Mouse (Mus musculus): ENCODE measurements around the gene Ubl7. TPM values are rescaled to one million over a fixed set of nuclear protein-coding genes. Genes with fewer than 3 reads are reported as not detected.
A peak's percentile ranks its signal among the peaks of the same experiment; 100 is the strongest.

Ubl7 gene
- polyA plus RNA-seq, 1 experiment from 2014 or later, result 115 TPM

GRCm38 (mm10) chr9:57945771-57946616 lies 35.2 kb downstream of the Ubl7 start:
- H3K4me3 ChIP-seq (ENCODE audit: low read depth, low read length), result no peak overlapping the region
- no peak overlapping the region for H3K9ac ChIP-seq (replicated peaks; ENCODE audit: low read length)
- no peak overlapping the region for H3K4me2 ChIP-seq (ENCODE audit: low read depth, low read length)
- H3K27me3 ChIP-seq (ENCODE audit: control insufficient read depth, insufficient read depth, low read length), result peaks cover 17% of the 10 kb centered on the region
- H3K27ac ChIP-seq (replicated peaks; ENCODE audit: low read depth, low read length), result no peak overlapping the region
- 71% methylated on average over 8 of the region's 8 CpGs for WGBS
- ATAC-seq (replicated peaks; ENCODE audit: insufficient number of reproducible peaks, low FRiP score, low TSS enrichment, low read depth) (no peak), DNase-seq (ENCODE audit: low spot score) (no peak)
- peaks cover 3% of the 10 kb centered on the region; the same call in 1 of the 2 replicates for H3K4me1 ChIP-seq (ENCODE audit: control insufficient read depth, insufficient read depth, low read length)
- H3K9me3 ChIP-seq (replicated peaks; ENCODE audit: control insufficient read depth, low read length), result no peaks in the 10 kb centered on the region
- no peaks in the 10 kb centered on the region for H3K36me3 ChIP-seq (replicated peaks; ENCODE audit: control insufficient read depth, insufficient read depth, low read depth, low read length)

- Histone ChIP-seq H3K4me2 (ENCODE audit: low read depth, low read length) (no peak overlapping the region), H3K4me1 (ENCODE audit: control insufficient read depth, insufficient read depth, low read length) (peaks cover 3% of the 10 kb centered on the region; the same call in 1 of the 2 replicates), H3K9ac (replicated peaks; ENCODE audit: low read length) (no peak overlapping the region), H3K27ac (replicated peaks; ENCODE audit: low read depth, low read length) (no peak overlapping the region), H3K27me3 (ENCODE audit: control insufficient read depth, insufficient read depth, low read length) (peaks cover 5% of the 10 kb centered on the region), H3K9me3 (replicated peaks; ENCODE audit: control insufficient read depth, low read length) (no peaks in the 10 kb centered on the region), H3K36me3 (replicated peaks; ENCODE audit: control insufficient read depth, insufficient read depth, low read depth, low read length) (no peaks in the 10 kb centered on the region), H3K4me3 (ENCODE audit: low read depth, low read length) (no peak overlapping the region)
- no peak for ATAC-seq (replicated peaks; ENCODE audit: insufficient number of reproducible peaks, low FRiP score, low TSS enrichment, low read depth)
- WGBS, result 59% methylated on average over 7 of the region's 7 CpGs
- DNase-seq (ENCODE audit: low spot score), result no peak
Observed at GRCm38 (mm10) chr9:57947381-57948030, 36.7 kb downstream of the Ubl7 start.

GRCm38 (mm10) chr9:57948333-57948931 lies 37.7 kb downstream of the Ubl7 start:
- Histone ChIP-seq H3K36me3 (replicated peaks; ENCODE audit: control insufficient read depth, insufficient read depth, low read depth, low read length) (no peaks in the 10 kb centered on the region), H3K4me2 (ENCODE audit: low read depth, low read length) (no peak overlapping the region), H3K4me3 (ENCODE audit: low read depth, low read length) (no peak overlapping the region), H3K27ac (replicated peaks; ENCODE audit: low read depth, low read length) (no peak overlapping the region), H3K4me1 (ENCODE audit: control insufficient read depth, insufficient read depth, low read length) (peaks cover 3% of the 10 kb centered on the region; the same call in 1 of the 2 replicates), H3K9ac (replicated peaks; ENCODE audit: low read length) (no peak overlapping the region), H3K9me3 (replicated peaks; ENCODE audit: control insufficient read depth, low read length) (no peaks in the 10 kb centered on the region), H3K27me3 (ENCODE audit: control insufficient read depth, insufficient read depth, low read length) (no peaks in the 10 kb centered on the region)
- ATAC-seq (replicated peaks; ENCODE audit: insufficient number of reproducible peaks, low FRiP score, low TSS enrichment, low read depth) (no peak), DNase-seq (ENCODE audit: low spot score) (no peak)
- WGBS, result 82% methylated on average over 7 of the region's 7 CpGs

GRCm38 (mm10) chr9:57949102-57949704 lies 38.4 kb downstream of the Ubl7 start:
- 88% methylated on average over 8 of the region's 8 CpGs for WGBS
- H3K27me3 ChIP-seq (ENCODE audit: control insufficient read depth, insufficient read depth, low read length), result no peaks in the 10 kb centered on the region
- peaks cover 3% of the 10 kb centered on the region; the same call in 1 of the 2 replicates for H3K4me1 ChIP-seq (ENCODE audit: control insufficient read depth, insufficient read depth, low read length)

GRCm38 (mm10) chr9:57949879-57950278 lies 39.1 kb downstream of the Ubl7 start:
- Histone ChIP-seq H3K27me3 (ENCODE audit: control insufficient read depth, insufficient read depth, low read length) (no peaks in the 10 kb centered on the region), H3K36me3 (replicated peaks; ENCODE audit: control insufficient read depth, insufficient read depth, low read depth, low read length) (no peaks in the 10 kb centered on the region), H3K4me2 (ENCODE audit: low read depth, low read length) (no peak overlapping the region), H3K9me3 (replicated peaks; ENCODE audit: control insufficient read depth, low read length) (no peaks in the 10 kb centered on the region), H3K27ac (replicated peaks; ENCODE audit: low read depth, low read length) (no peak overlapping the region), H3K4me3 (ENCODE audit: low read depth, low read length) (no peak overlapping the region), H3K4me1 (ENCODE audit: control insufficient read depth, insufficient read depth, low read length) (peaks cover 3% of the 10 kb centered on the region; the same call in 1 of the 2 replicates), H3K9ac (replicated peaks; ENCODE audit: low read length) (no peak overlapping the region)
- no peak for DNase-seq (ENCODE audit: low spot score)
- WGBS, result 25% methylated on average over 8 of the region's 8 CpGs
- ATAC-seq (replicated peaks; ENCODE audit: insufficient number of reproducible peaks, low FRiP score, low TSS enrichment, low read depth), result no peak

More at GRCm38 (mm10) chr9:57949102-57949704, 38.4 kb downstream of the Ubl7 start:
- Histone ChIP-seq H3K4me2 (ENCODE audit: low read depth, low read length) (no peak overlapping the region), H3K4me3 (ENCODE audit: low read depth, low read length) (no peak overlapping the region), H3K9ac (replicated peaks; ENCODE audit: low read length) (no peak overlapping the region), H3K27ac (replicated peaks; ENCODE audit: low read depth, low read length) (no peak overlapping the region), H3K9me3 (replicated peaks; ENCODE audit: control insufficient read depth, low read length) (no peaks in the 10 kb centered on the region), H3K36me3 (replicated peaks; ENCODE audit: control insufficient read depth, insufficient read depth, low read depth, low read length) (no peaks in the 10 kb centered on the region)
- DNase-seq (ENCODE audit: low spot score) (no peak), ATAC-seq (replicated peaks; ENCODE audit: insufficient number of reproducible peaks, low FRiP score, low TSS enrichment, low read depth) (no peak)

GRCm38 (mm10) chr9:57950519-57950918 lies 39.7 kb downstream of the Ubl7 start:
- H3K9ac ChIP-seq (replicated peaks; ENCODE audit: low read length), result no peak overlapping the region
- H3K27ac ChIP-seq (replicated peaks; ENCODE audit: low read depth, low read length), result no peak overlapping the region
- ATAC-seq (replicated peaks; ENCODE audit: insufficient number of reproducible peaks, low FRiP score, low TSS enrichment, low read depth) (no peak), DNase-seq (ENCODE audit: low spot score) (no peak)
- no peaks in the 10 kb centered on the region for H3K36me3 ChIP-seq (replicated peaks; ENCODE audit: control insufficient read depth, insufficient read depth, low read depth, low read length)
- peaks cover 3% of the 10 kb centered on the region; the same call in 1 of the 2 replicates for H3K4me1 ChIP-seq (ENCODE audit: control insufficient read depth, insufficient read depth, low read length)
- WGBS, result 25% methylated on average over 9 of the region's 9 CpGs
- H3K27me3 ChIP-seq (ENCODE audit: control insufficient read depth, insufficient read depth, low read length), result no peaks in the 10 kb centered on the region
- no peaks in the 10 kb centered on the region for H3K9me3 ChIP-seq (replicated peaks; ENCODE audit: control insufficient read depth, low read length)
- H3K4me2 ChIP-seq (ENCODE audit: low read depth, low read length), result no peak overlapping the region
- H3K4me3 ChIP-seq (ENCODE audit: low read depth, low read length), result no peak overlapping the region

- Histone ChIP-seq H3K36me3 (replicated peaks; ENCODE audit: control insufficient read depth, insufficient read depth, low read depth, low read length) (no peaks in the 10 kb centered on the region), H3K4me3 (ENCODE audit: low read depth, low read length) (no peak overlapping the region), H3K9me3 (replicated peaks; ENCODE audit: control insufficient read depth, low read length) (no peaks in the 10 kb centered on the region), H3K27me3 (ENCODE audit: control insufficient read depth, insufficient read depth, low read length) (no peaks in the 10 kb centered on the region), H3K4me1 (ENCODE audit: control insufficient read depth, insufficient read depth, low read length) (peaks cover 3% of the 10 kb centered on the region; the same call in 1 of the 2 replicates), H3K27ac (replicated peaks; ENCODE audit: low read depth, low read length) (no peak overlapping the region), H3K9ac (replicated peaks; ENCODE audit: low read length) (0 out of 2 replicates have a peak overlapping the region, but pooled peaks have one; percentile 4), H3K4me2 (ENCODE audit: low read depth, low read length) (no peak overlapping the region)
- DNase-seq (ENCODE audit: low spot score) (peak; percentile 33), ATAC-seq (replicated peaks; ENCODE audit: insufficient number of reproducible peaks, low FRiP score, low TSS enrichment, low read depth) (no peak)
- 42% methylated on average over 6 of the region's 6 CpGs for WGBS
Observed at GRCm38 (mm10) chr9:57951993-57952392, 41.2 kb downstream of the Ubl7 start.
